Mouse (Mus musculus) central nervous system, embryonic 18 days (tissue): ENCODE measurements around the gene Trpv6. TPM values are rescaled to one million over a fixed set of nuclear protein-coding genes. Genes with fewer than 3 reads are reported as not detected.

Source experiments
- polyA plus RNA-seq: library from polyadenylated mRNA; depleted of rRNA; stranded (reverse); fragments of >200 nt; gene quantifications from 2 replicates; pipeline ENCODE4 v1.2.3, GENCODE M21; 2012; rRNA removed

Trpv6 gene
- polyA plus RNA-seq, result 0.08 and 0.12 TPM in 2 replicates

DNA sequence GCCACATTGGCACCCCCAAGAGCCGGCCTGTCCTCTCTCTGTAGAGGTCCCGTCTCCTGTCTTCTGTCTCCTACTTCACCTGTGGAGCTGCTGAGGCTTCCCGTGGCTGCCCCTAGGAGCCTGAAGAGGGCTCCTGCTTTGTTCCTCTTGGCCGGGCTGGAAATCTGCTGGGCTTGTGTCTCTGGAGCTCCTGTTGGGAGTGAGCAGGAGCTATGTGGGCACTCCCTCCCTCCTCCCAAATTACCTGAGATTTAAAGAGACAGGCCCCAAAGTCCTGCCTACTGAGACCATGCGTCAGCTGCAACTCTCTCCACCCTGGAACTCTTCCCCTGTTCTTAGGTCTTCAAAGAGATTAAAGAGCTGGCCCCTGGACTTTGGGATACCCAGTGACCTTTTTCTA lies at the start of gene Trpv6:
Gene Trpv6, minus strand, starts transcription at position 228 of the 400 bp plus-strand sequence.

DNA sequence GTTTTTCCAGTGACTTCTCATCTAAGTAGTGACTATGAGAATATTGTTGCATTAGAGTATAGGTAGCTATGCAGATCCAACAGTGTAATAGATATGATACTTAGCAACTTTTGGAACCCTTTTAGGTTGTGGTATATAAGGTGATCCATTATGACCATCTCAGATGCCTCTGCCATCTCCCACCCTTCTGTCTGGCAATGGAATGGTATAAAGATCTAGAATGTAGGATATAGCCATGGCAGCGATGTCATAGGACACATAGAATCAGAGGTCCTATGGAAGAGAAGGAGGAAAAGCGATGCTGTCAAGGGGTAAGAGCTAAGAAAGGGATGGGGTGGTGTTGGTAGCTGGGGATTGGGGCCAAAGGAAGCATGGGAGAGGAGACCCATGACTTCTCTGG lies 47.9 kb upstream of the Trpv6 start, which contains the start of gene Llcfc1:
Gene Llcfc1, plus strand, starts transcription at position 301 of the 400 bp plus-strand sequence.

DNA sequence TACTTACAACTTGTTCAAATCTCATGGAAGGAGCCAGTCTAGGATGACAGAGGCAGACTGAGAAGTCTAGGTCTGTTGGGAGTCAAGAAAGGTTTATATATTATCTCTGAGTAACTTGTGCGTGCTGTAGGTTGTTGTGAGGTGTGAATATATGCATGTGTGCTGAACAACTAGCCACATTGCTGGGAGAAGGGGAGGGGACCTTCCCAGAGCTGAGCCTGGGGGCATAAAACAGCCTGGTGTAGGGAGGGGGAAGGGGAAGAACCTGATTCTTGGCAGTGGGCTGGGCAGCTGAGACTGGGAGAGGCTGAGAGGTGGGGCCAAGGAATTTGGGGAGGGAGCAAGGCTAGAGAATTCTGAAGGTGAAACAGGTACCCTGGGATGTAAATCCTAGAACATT lies 44.5 kb upstream of the Trpv6 start, which contains the start of gene Trpv5:
Gene Trpv5, minus strand, starts transcription at position 101 of the 400 bp plus-strand sequence.

DNA sequence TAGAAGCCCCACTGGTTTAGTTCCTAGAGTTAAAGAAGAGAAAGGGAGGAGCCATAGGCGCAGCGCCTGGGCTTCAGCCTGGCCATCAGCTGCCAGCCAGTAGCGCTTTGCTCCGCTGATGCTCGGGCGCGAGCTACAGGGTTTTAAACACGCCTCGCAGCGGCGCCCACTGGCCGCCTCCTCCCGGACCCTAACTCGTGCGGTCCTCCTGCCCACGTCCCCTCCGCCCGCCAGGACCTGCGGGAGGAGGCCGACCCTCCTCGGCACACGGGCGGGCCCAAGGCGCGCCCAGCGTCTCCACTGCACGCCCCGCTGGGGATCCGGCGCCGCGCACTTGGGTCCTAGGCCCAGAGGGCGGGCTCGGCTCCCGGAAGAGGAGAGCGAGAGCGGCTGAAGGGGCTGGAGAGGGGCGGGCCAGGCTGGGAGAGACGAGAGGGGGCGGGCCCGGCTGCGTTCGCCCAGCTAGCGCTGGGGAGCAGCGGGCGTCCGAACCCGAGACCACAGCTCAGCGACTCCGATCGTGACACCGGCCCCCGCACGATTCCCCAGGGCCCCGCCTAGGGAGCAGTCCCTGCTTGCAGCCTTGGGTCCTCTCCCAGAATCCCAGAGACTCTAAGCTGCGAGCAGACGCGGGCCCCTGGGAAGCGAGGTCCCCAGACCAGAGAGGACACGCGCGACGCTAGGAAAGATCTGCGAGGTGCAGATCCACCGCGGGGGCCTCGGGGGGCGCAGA lies 31.0 kb downstream of the Trpv6 start, which contains the start of gene Ephb6:
Gene Ephb6, plus strand, starts transcription at position 422 of the 733 bp plus-strand sequence.

Other genes with a start within 250 kb of the Trpv6 start
- gene Gm5771, start 244.0 kb downstream of the Trpv6 start, polyA plus RNA-seq, result not detected in 2 replicates
- gene Gm10334, start 190.3 kb downstream of the Trpv6 start, polyA plus RNA-seq, result not detected in 2 replicates
- gene Prss1, start 177.5 kb downstream of the Trpv6 start, polyA plus RNA-seq, result not detected in 2 replicates
- 0.13 TPM in 1 of 2 replicates, not detected in the other for gene Prss2, start 114.6 kb downstream of the Trpv6 start, polyA plus RNA-seq
- 51.2 and 52.3 TPM in 2 replicates for gene Ephb6, start 30.9 kb downstream of the Trpv6 start, polyA plus RNA-seq
- gene Trpv5, start 44.4 kb upstream of the Trpv6 start, polyA plus RNA-seq, result not detected in 2 replicates
- gene Llcfc1, start 48.0 kb upstream of the Trpv6 start, polyA plus RNA-seq, result not detected in 2 replicates
- gene Kel, start 67.9 kb upstream of the Trpv6 start, polyA plus RNA-seq, result 0.09 TPM in 1 of 2 replicates, not detected in the other
- not detected in 2 replicates for gene Olfr459, start 138.8 kb upstream of the Trpv6 start, polyA plus RNA-seq
- not detected in 2 replicates for gene Pip, start 211.1 kb upstream of the Trpv6 start, polyA plus RNA-seq
- gene Sval2, start 216.6 kb upstream of the Trpv6 start, polyA plus RNA-seq, result not detected in 2 replicates